Mouse (Mus musculus) left cerebral cortex, adult 9 months (tissue): ENCODE measurements around the gene Fancb.
A peak's percentile ranks its signal among the peaks of the same experiment; 100 is the strongest.

Source experiments
- DNase-seq, 2 experiments: peaks; one replicate each; pipeline ENCODE4 v3.0.0; 2022; ENCODE audit warnings: low spot score in 2 of 2

Gene Fancb

GRCm38 (mm10) chrX:164980193-164980775 is at the start of gene Fancb, which contains the start of gene Mospd2:
Fancb (plus strand) TSS chrX:164980592.
Mospd2 (minus strand) TSS chrX:164980375.
- DNase-seq: peak; percentile 85 to 89

GRCm38 (mm10) chrX:164941540-164941939 is 38.9 kb upstream of the Fancb start:
- DNase-seq: no peak

- DNase-seq: no peak
These were observed 28.4 kb upstream of the Fancb start for GRCm38 (mm10) chrX:164951858-164952576.

- no peak for DNase-seq
These were observed 27.6 kb upstream of the Fancb start for GRCm38 (mm10) chrX:164952601-164953375.

DNA sequence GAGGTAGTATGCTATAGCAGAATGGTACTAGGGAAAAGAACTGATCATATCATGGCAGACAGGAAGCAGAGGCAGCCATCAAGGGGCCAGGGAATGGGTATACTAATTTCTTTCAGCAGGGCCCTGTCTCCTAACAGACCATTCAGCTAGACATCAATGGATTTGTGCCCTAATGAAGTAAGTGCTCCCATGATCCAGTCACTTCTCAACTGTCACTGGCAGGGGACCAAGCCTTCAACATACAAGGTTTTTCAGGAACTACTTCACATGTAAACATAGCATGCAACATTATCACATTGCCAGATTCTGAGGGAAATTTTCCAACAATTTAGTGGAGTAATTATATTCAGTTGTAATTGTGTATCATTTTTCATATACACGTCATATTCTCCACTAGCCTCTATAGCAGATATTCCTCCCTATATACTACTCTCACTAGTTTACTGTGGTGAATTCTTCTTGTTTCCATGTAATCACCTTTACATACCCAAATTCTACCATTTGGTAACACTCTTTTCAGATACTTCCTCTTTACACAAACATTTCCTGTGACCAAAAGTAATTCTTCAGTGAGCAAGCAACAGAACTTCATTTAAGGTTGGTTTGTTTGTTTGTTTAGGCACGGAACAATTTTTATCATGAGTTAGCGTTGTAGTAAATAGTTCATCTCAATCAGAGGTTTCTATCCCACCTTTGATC is 14.5 kb upstream of the Fancb start:
- DNase-seq: no peak

GRCm38 (mm10) chrX:164971206-164971605 is 9.2 kb upstream of the Fancb start:
- DNase-seq: no peak

- DNase-seq: no peak
These were observed 1.5 kb upstream of the Fancb start for GRCm38 (mm10) chrX:164978866-164979265.

- no peak for DNase-seq
These were observed 22.7 kb downstream of the Fancb start for GRCm38 (mm10) chrX:165003141-165003540.

GRCm38 (mm10) chrX:165004779-165005324 is 24.5 kb downstream of the Fancb start, which contains the start of gene Gm17604:
Gm17604 (minus strand) TSS chrX:165004829.
- DNase-seq: no peak
